Mouse (Mus musculus): ENCODE results near the gene Spata31d1d.
"Not testable (repeated sequence)": the region's sequence is repeated elsewhere in the genome, so short reads cannot be mapped to it uniquely, and the experiment has no call there.

Gene Spata31d1d

GRCm38 (mm10) chr13:59731652-59732051, at the start of gene Spata31d1d:
Gene Spata31d1d, minus strand, starts transcription at chr13:59731752.
- no peak for DNase-seq (ENCODE audit: low spot score)

GRCm38 (mm10) chr13:59779744-59780264, 48.3 kb upstream of the Spata31d1d start:
- DNase-seq (ENCODE audit: low spot score): not testable (repeated sequence)

- DNase-seq (ENCODE audit: low spot score): no peak
Measured at GRCm38 (mm10) chr13:59779213-59779612, 47.7 kb upstream of the Spata31d1d start.

- DNase-seq (ENCODE audit: low spot score): no peak
Measured at GRCm38 (mm10) chr13:59775168-59775567, 43.6 kb upstream of the Spata31d1d start.

- peak; percentile 77 for DNase-seq (ENCODE audit: low spot score)
Measured at GRCm38 (mm10) chr13:59771257-59771656, 39.7 kb upstream of the Spata31d1d start.

GRCm38 (mm10) chr13:59770847-59771246, 39.3 kb upstream of the Spata31d1d start:
- no peak for DNase-seq (ENCODE audit: low spot score)

GRCm38 (mm10) chr13:59770164-59770562, 38.6 kb upstream of the Spata31d1d start:
- peak; percentile 83 for DNase-seq (ENCODE audit: low spot score)

- DNase-seq (ENCODE audit: low spot score): peak; percentile 99
Measured at GRCm38 (mm10) chr13:59769296-59770163, 38.0 kb upstream of the Spata31d1d start, which contains the start of gene Isca1. Gene Isca1, minus strand, starts transcription at chr13:59769810.

GRCm38 (mm10) chr13:59768531-59768930, 37.0 kb upstream of the Spata31d1d start:
- no peak for DNase-seq (ENCODE audit: low spot score)

- peak; percentile 34 for DNase-seq (ENCODE audit: low spot score)
Measured at GRCm38 (mm10) chr13:59766786-59767515, 35.4 kb upstream of the Spata31d1d start.

GRCm38 (mm10) chr13:59762791-59763190, 31.2 kb upstream of the Spata31d1d start:
- no peak for DNase-seq (ENCODE audit: low spot score)

GRCm38 (mm10) chr13:59756906-59757305, 25.4 kb upstream of the Spata31d1d start:
- DNase-seq (ENCODE audit: low spot score): no peak

- DNase-seq (ENCODE audit: low spot score): no peak
Measured at GRCm38 (mm10) chr13:59750310-59750709, 18.8 kb upstream of the Spata31d1d start.

GRCm38 (mm10) chr13:59746711-59747110, 15.2 kb upstream of the Spata31d1d start, which contains the start of gene 1700014D04Rik:
Gene 1700014D04Rik, minus strand, starts transcription at chr13:59746752.
- DNase-seq (ENCODE audit: low spot score): no peak

GRCm38 (mm10) chr13:59746164-59746563, 14.6 kb upstream of the Spata31d1d start:
- DNase-seq (ENCODE audit: low spot score): no peak

GRCm38 (mm10) chr13:59745462-59745861, 13.9 kb upstream of the Spata31d1d start:
- DNase-seq (ENCODE audit: low spot score): no peak

GRCm38 (mm10) chr13:59741697-59742096, 10.1 kb upstream of the Spata31d1d start:
- DNase-seq (ENCODE audit: low spot score): peak; percentile 11

GRCm38 (mm10) chr13:59741096-59741495, 9.5 kb upstream of the Spata31d1d start:
- DNase-seq (ENCODE audit: low spot score): no peak

- no peak for DNase-seq (ENCODE audit: low spot score)
Measured at GRCm38 (mm10) chr13:59739397-59739796, 7.8 kb upstream of the Spata31d1d start.

GRCm38 (mm10) chr13:59738455-59738854, 6.9 kb upstream of the Spata31d1d start:
- DNase-seq (ENCODE audit: low spot score): no peak

GRCm38 (mm10) chr13:59735190-59735589, 3.6 kb upstream of the Spata31d1d start:
- DNase-seq (ENCODE audit: low spot score): no peak

GRCm38 (mm10) chr13:59734347-59734746, 2.8 kb upstream of the Spata31d1d start:
- peak; percentile 14 for DNase-seq (ENCODE audit: low spot score)

- DNase-seq (ENCODE audit: low spot score): no peak
Measured at GRCm38 (mm10) chr13:59733936-59734335, 2.4 kb upstream of the Spata31d1d start.
